In genomic region chr8:82981244-82981855, GRCm38 (mm10) we compare ENCODE assay signal across 23 mouse cellular contexts.
DNase-seq lines count a peak whose midpoint lies in the region; ATAC-seq lines count a peak whose summit lies in the region.
"Had no signal": no experiment of that assay in that cellular context is flagged by ENCODE, and none has a peak within 500 bp of the region (broad histone marks: within the 10 kb centered on the region; RNA-seq: fewer than 3 reads in every experiment).

No protein-coding gene starts in this region.

- H3K9ac ChIP-seq in forebrain, embryonic 16.5 days (replicated peaks; ENCODE audit: low read depth, low read length) = no peak overlapping the region
- H3K9ac ChIP-seq in forebrain, embryonic 13.5 days = no peak overlapping the region
- H3K9ac ChIP-seq in hindbrain, embryonic 12.5 days = no peak overlapping the region
- H3K9ac ChIP-seq: lung, embryonic 15.5 days; neural tube, embryonic 12.5 days had no signal

- ATAC-seq in forebrain, embryonic 16.5 days = peak; percentile 67
- ATAC-seq in forebrain, embryonic 13.5 days = no peak
- no peak for ATAC-seq in hindbrain, embryonic 12.5 days (ENCODE audit: low FRiP score)
- ATAC-seq: intestine, embryonic 16.5 days; midbrain, embryonic 16.5 days had no signal

- H3K27me3 ChIP-seq in forebrain, embryonic 16.5 days (replicated peaks; ENCODE audit: control insufficient read depth, insufficient read depth, low read length) = no peaks in the 10 kb centered on the region
- no peaks in the 10 kb centered on the region for H3K27me3 ChIP-seq in forebrain, embryonic 13.5 days
- no peaks in the 10 kb centered on the region for H3K27me3 ChIP-seq in hindbrain, embryonic 12.5 days
- H3K27me3 ChIP-seq: lung, embryonic 15.5 days; neural tube, embryonic 12.5 days had no signal

- peak; percentile 26 for DNase-seq in layer of hippocampus, adult 9-11 months
- no peak for DNase-seq in layer of hippocampus, adult 8-10 months (ENCODE audit: low spot score in 2 of 2)
- DNase-seq in brain, embryonic 18.5 days (ENCODE audit: low read depth, low spot score) = peak; percentile 36
- no peak for DNase-seq in adrenal gland, postnatal 14 days
- DNase-seq: adrenal gland, postnatal 36 days; cerebellum, adult 11 months; cerebellum, adult 9-10 months; cerebellum, postnatal 36 days; heart, postnatal 14 days; kidney, adult 8-10 months; lung, postnatal 36 days; right cerebral cortex, adult 18-20 months; spleen, adult 18-20 months; thymus, postnatal 14 days had no signal

- H3K4me2 ChIP-seq in forebrain, embryonic 16.5 days (ENCODE audit: low read length) = no peak overlapping the region
- H3K4me2 ChIP-seq in forebrain, embryonic 13.5 days = no peak overlapping the region
- H3K4me2 ChIP-seq in hindbrain, embryonic 12.5 days (replicated peaks) = no peak overlapping the region
- H3K4me2 ChIP-seq: lung, embryonic 15.5 days; midbrain, embryonic 11.5 days; neural tube, embryonic 12.5 days had no signal

- H3K4me1 ChIP-seq in forebrain, embryonic 16.5 days (replicated peaks; ENCODE audit: control insufficient read depth, insufficient read depth, low read length) = no peaks in the 10 kb centered on the region
- no peaks in the 10 kb centered on the region for H3K4me1 ChIP-seq in forebrain, embryonic 13.5 days
- H3K4me1 ChIP-seq in hindbrain, embryonic 12.5 days = no peaks in the 10 kb centered on the region
- H3K4me1 ChIP-seq: neural tube, embryonic 12.5 days had no signal

- H3K9me3 ChIP-seq in forebrain, embryonic 16.5 days (ENCODE audit: control insufficient read depth, low read length) = no peaks in the 10 kb centered on the region
- no peaks in the 10 kb centered on the region for H3K9me3 ChIP-seq in forebrain, embryonic 13.5 days (replicated peaks)
- no peaks in the 10 kb centered on the region for H3K9me3 ChIP-seq in hindbrain, embryonic 12.5 days (replicated peaks)
- H3K9me3 ChIP-seq: lung, embryonic 15.5 days; neural tube, embryonic 12.5 days had no signal

- no peaks in the 10 kb centered on the region for H3K36me3 ChIP-seq in forebrain, embryonic 16.5 days (ENCODE audit: control insufficient read depth, insufficient read depth)
- no peaks in the 10 kb centered on the region for H3K36me3 ChIP-seq in forebrain, embryonic 13.5 days (ENCODE audit: poor library complexity, severe bottlenecking)
- H3K36me3 ChIP-seq in hindbrain, embryonic 12.5 days = no peaks in the 10 kb centered on the region
- H3K36me3 ChIP-seq: lung, embryonic 15.5 days; neural tube, embryonic 12.5 days had no signal

- H3K27ac ChIP-seq in forebrain, embryonic 16.5 days (ENCODE audit: low read length) = no peak overlapping the region
- no peak overlapping the region for H3K27ac ChIP-seq in forebrain, embryonic 13.5 days
- H3K27ac ChIP-seq in hindbrain, embryonic 12.5 days = no peak overlapping the region
- H3K27ac ChIP-seq: kidney, postnatal 0 days; lung, embryonic 15.5 days; neural tube, embryonic 12.5 days had no signal

- WGBS in forebrain, embryonic 16.5 days = 90% methylated on average over 4 of the region's 4 CpGs
- 89% methylated on average over 4 of the region's 4 CpGs for WGBS in forebrain, embryonic 13.5 days
- 87% methylated on average over 4 of the region's 4 CpGs for WGBS in hindbrain, embryonic 12.5 days

- H3K4me3 ChIP-seq in forebrain, embryonic 16.5 days (replicated peaks; ENCODE audit: low read length) = no peak overlapping the region
- no peak overlapping the region for H3K4me3 ChIP-seq in forebrain, embryonic 13.5 days
- no peak overlapping the region for H3K4me3 ChIP-seq in hindbrain, embryonic 12.5 days
- H3K4me3 ChIP-seq: lung, embryonic 15.5 days; neural tube, embryonic 12.5 days had no signal

Comparison
In these comparisons a context has a peak if more than half of its experiments do, and no peak if none do; other contexts are left out.
1. DNase-seq: peak in layer of hippocampus, adult 9-11 months (single experiment) and brain, embryonic 18.5 days (single experiment); none in layer of hippocampus, adult 8-10 months (0 of 2) and adrenal gland, postnatal 14 days (single experiment).